Comparison of ENCODE assay signal across 9 mouse cellular contexts in the genomic region with DNA sequence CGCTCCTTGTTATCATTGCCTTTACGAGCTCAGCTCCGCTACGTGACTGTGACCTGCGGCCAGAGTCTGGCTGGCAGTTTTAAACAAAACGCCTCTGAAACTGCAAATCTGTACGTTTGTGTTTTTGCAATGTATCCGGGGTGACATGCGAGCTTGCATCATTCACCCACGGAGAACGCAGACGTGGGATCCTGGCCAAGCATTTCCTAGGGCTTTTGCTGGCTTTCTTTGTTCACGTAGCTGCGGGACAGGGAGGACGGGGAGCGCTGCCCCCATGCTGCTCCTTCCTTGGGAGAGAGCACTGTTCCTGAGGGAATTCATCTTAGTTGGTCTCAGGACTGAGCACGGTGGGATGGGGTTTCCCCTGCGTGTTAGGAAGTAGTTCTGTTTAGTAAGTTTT. TPM values are rescaled to one million over a fixed set of nuclear protein-coding genes. Genes with fewer than 3 reads are reported as not detected.
A peak's percentile ranks its signal among the peaks of the same experiment; 100 is the strongest.
DNase-seq lines count a peak whose midpoint lies in the region; ATAC-seq and TF ChIP-seq lines count a peak whose summit lies in the region.
"Had no signal": no experiment of that assay in that cellular context is flagged by ENCODE, and none has a peak within 500 bp of the region (broad histone marks: within the 10 kb centered on the region; RNA-seq: fewer than 3 reads in every experiment).

No protein-coding gene starts in this region.

- TF ChIP-seq CTCF in brain, embryonic 14.5 days (IDR thresholded peaks at IDR 0.05; ENCODE audit: borderline replicate concordance, extremely low read depth, insufficient read depth, insufficient read length) = no peak
- TF ChIP-seq CTCF in forebrain, postnatal 0 days (IDR thresholded peaks at IDR 0.05; ENCODE audit: low read depth) = no peak

- intact Hi-C loops in left cerebral cortex, postnatal 25 days (cut with DNase I) = loop anchor here (2.0 to 5.0 kb wide), 2 partner anchors 17 to 55 kb away; no protein-coding TSS in a partner anchor

- peaks cover 50 to 77% of the 10 kb centered on the region in 2 experiments for H3K4me1 ChIP-seq in heart, embryonic 14.5 days (ENCODE audit: control insufficient read depth in 2 of 2, insufficient read depth in 2 of 2, low read length in 2 of 2)
- H3K4me1 ChIP-seq in forebrain, postnatal 0 days (ENCODE audit: insufficient read depth) = peaks cover 53% of the 10 kb centered on the region

- ATAC-seq in heart, embryonic 14.5 days (ENCODE audit: insufficient number of reproducible peaks, insufficient read depth, low FRiP score, low read depth) = no peak
- ATAC-seq in forebrain, postnatal 0 days = no peak

- no peak for DNase-seq in heart, adult 8-10 months (ENCODE audit: low spot score)
- DNase-seq in brain, embryonic 14.5 days (ENCODE audit: low read depth) = peak; percentile 75
- DNase-seq in forebrain, postnatal 0 days = no peak
- peak; percentile 48 to 70 for DNase-seq in lung, postnatal 4 days
- no peak for DNase-seq in layer of hippocampus, adult 11-12 months (ENCODE audit: low spot score)
- no peak for DNase-seq in layer of hippocampus, adult 8-10 months (ENCODE audit: low spot score in 2 of 2)
- DNase-seq in left cerebral cortex, postnatal 25 days (ENCODE audit: low spot score in 2 of 2) = no peak
- DNase-seq: layer of hippocampus, postnatal 36 days had no signal

- TF ChIP-seq POLR2A in brain, embryonic 14.5 days (IDR thresholded peaks at IDR 0.05; ENCODE audit: borderline replicate concordance, extremely low read depth, insufficient read depth, insufficient read length, poor library complexity, severe bottlenecking) = no peak

- H3K27ac ChIP-seq in heart, embryonic 14.5 days (replicated peaks in 1 of 2; ENCODE audit: control insufficient read depth in 1 of 2, insufficient read depth in 1 of 2, low read depth in 2 of 2, low read length in 2 of 2) = peak overlapping the region in 1 of 2 experiments; percentile 12; a peak in 1 of 4 replicates
- no peak overlapping the region for H3K27ac ChIP-seq in forebrain, postnatal 0 days (ENCODE audit: low read depth, low read length)

- H3K27me3 ChIP-seq in heart, embryonic 14.5 days (ENCODE audit: control insufficient read depth, insufficient read depth, low read length) = no peaks in the 10 kb centered on the region
- H3K27me3 ChIP-seq in forebrain, postnatal 0 days (ENCODE audit: insufficient read depth, low read length) = no peaks in the 10 kb centered on the region

- H3K9ac ChIP-seq in heart, embryonic 14.5 days (ENCODE audit: low read length) = peak overlapping the region; percentile 94
- H3K9ac ChIP-seq in forebrain, postnatal 0 days = peak overlapping the region; percentile 33

- 0 out of 2 replicates have a peak, but pooled peaks cover 3% of the 10 kb centered on the region for H3K9me3 ChIP-seq in heart, embryonic 14.5 days (ENCODE audit: control insufficient read depth, low read length)
- H3K9me3 ChIP-seq in forebrain, postnatal 0 days (ENCODE audit: low read length) = no peaks in the 10 kb centered on the region

- peak overlapping the region in 1 of 2 experiments; percentile 92; a peak in 2 of 4 replicates for H3K4me3 ChIP-seq in heart, embryonic 14.5 days (ENCODE audit: control insufficient read depth in 1 of 2, insufficient read depth in 1 of 2, low read depth in 1 of 2, low read length in 2 of 2)
- peak overlapping the region; percentile 91 for H3K4me3 ChIP-seq in forebrain, postnatal 0 days (ENCODE audit: low read depth, low read length)

- H3K36me3 ChIP-seq in heart, embryonic 14.5 days (ENCODE audit: control insufficient read depth, insufficient read depth, low read length) = peaks cover 22% of the 10 kb centered on the region
- H3K36me3 ChIP-seq in forebrain, postnatal 0 days (ENCODE audit: insufficient read depth) = peaks cover 8% of the 10 kb centered on the region

- H3K4me2 ChIP-seq in heart, embryonic 14.5 days (ENCODE audit: low read length) = peak overlapping the region; percentile 82
- H3K4me2 ChIP-seq in forebrain, postnatal 0 days (ENCODE audit: low read depth) = peak overlapping the region; percentile 52

- 63% methylated on average over 18 of the region's 18 CpGs for WGBS in heart, embryonic 14.5 days
- WGBS in forebrain, postnatal 0 days = 28% methylated on average over 18 of the region's 18 CpGs

RNA-seq across cellular contexts. Expression of gene Sec14l1, which starts 2.4 kb away (rescaled TPM):
- 33.2 and 34.2 TPM in 2 replicates for polyA plus RNA-seq in heart, embryonic 14.5 days (2014; fragmentation: Nextera tagmentation; extraction: Ambion mirVana)
- 10 to 100 TPM; 61.1 to 74.3 (median 69.2) TPM for total RNA-seq in heart, adult 8-10 months (2022)
- 77.4 and 90.5 TPM in 2 replicates for polyA plus RNA-seq in brain, embryonic 14.5 days (2012; rRNA removed)
- 81.3 and 82.9 TPM in 2 replicates for total RNA-seq in forebrain, postnatal 0 days (2014; rRNA removed)
- 62.1 and 65.1 TPM in 2 replicates for polyA plus RNA-seq in forebrain, postnatal 0 days (2015; fragmentation: Nextera tagmentation; extraction: Ambion mirVana)
- total RNA-seq in layer of hippocampus, adult 8-10 months (2022) = 100 to 1,000 TPM; 221 to 238 (median 233) TPM
- 100 to 1,000 TPM; 174 to 208 TPM for total RNA-seq in left cerebral cortex, postnatal 25 days (2021)

Comparison
In these comparisons a context has a peak if more than half of its experiments do, and no peak if none do; other contexts are left out.
1. DNase-seq: peak in brain, embryonic 14.5 days (single experiment) and lung, postnatal 4 days (2 of 2); none in heart, adult 8-10 months (single experiment), forebrain, postnatal 0 days (single experiment), layer of hippocampus, adult 11-12 months (single experiment), layer of hippocampus, adult 8-10 months (0 of 2) and left cerebral cortex, postnatal 25 days (0 of 2).